Mouse (Mus musculus) cortical plate, adult 2 months (tissue): ENCODE measurements around the gene Pax3.

Experiments
- CTCF ChIP-seq: fragments of 200-500 bp; IDR thresholded peaks from 2 replicates; pipeline ENCODE4 v1.5.1; 2011; ENCODE audit warnings: mild to moderate bottlenecking, control low read depth, low read length; ENCODE audit not compliant: insufficient read depth; ENCODE audit errors: extremely low read depth
- POLR2A ChIP-seq: fragments of 200-500 bp; IDR thresholded peaks from 2 replicates; pipeline ENCODE4 v1.6.1; 2011; ENCODE audit warnings: mild to moderate bottlenecking, low read length, control low read depth; ENCODE audit not compliant: insufficient read depth; ENCODE audit errors: extremely low read depth

- no peak for TF ChIP-seq CTCF
- no peak for TF ChIP-seq POLR2A
Observed at GRCm38 (mm10) chr1:78141314-78141713, 55.6 kb downstream of the Pax3 start.
